Mouse (Mus musculus): ENCODE measurements around the gene Nrg3.

- no peak for TF ChIP-seq CTCF (IDR thresholded peaks at IDR 0.05; ENCODE audit: low read depth)
- TF ChIP-seq EP300 (IDR thresholded peaks at IDR 0.05; ENCODE audit: low read depth), result no peak
Observed at GRCm38 (mm10) chr14:38702596-38703393, 770.1 kb downstream of the Nrg3 start.

Data from liver, postnatal 0 days (tissue).